Mouse (Mus musculus) midbrain, embryonic 11.5 days (tissue): Measurements from ENCODE around the gene Wtap. TPM values are rescaled to one million over a fixed set of nuclear protein-coding genes. Genes with fewer than 3 reads are reported as not detected.
"Not testable (repeated sequence)": the region's sequence is repeated elsewhere in the genome, so short reads cannot be mapped to it uniquely, and the experiment has no call there.

Experiments used
- ATAC-seq: fragments of 200-750 bp; cut with Nextera tagmentation; 2 replicates; pipeline ENCODE4 v1.8.0; 2017; ENCODE audit warnings: moderate TSS enrichment, moderate library complexity; ENCODE audit not compliant: low FRiP score
- DNase-seq: peaks from one replicate; pipeline ENCODE4 v3.0.0; 2015; ENCODE audit warnings: low spot score; ENCODE audit errors: missing footprints
- H3K27ac ChIP-seq: fragments of 300-500 bp; sonication (generic); 2 replicates; pipeline ENCODE4 v1.5.1; 2014; ENCODE audit warnings: low read depth, low read length
- H3K27me3 ChIP-seq: fragments of 300-500 bp; sonication (generic); 2 replicates; pipeline ENCODE4 v1.6.1; 2014; ENCODE audit warnings: mild to moderate bottlenecking, low read length, moderate library complexity, mixed read lengths; ENCODE audit not compliant: control insufficient read depth, insufficient read depth
- H3K36me3 ChIP-seq: fragments of 300-500 bp; sonication (generic); 2 replicates; pipeline ENCODE4 v1.6.1; 2014; ENCODE audit warnings: mild to moderate bottlenecking, low read length, moderate library complexity, mixed read lengths; ENCODE audit not compliant: control insufficient read depth, insufficient read depth
- H3K4me1 ChIP-seq: fragments of 300-500 bp; sonication (generic); 2 replicates; pipeline ENCODE4 v1.6.1; 2014; ENCODE audit warnings: low read length; ENCODE audit not compliant: control insufficient read depth, insufficient read depth
- H3K4me2 ChIP-seq: fragments of 300-500 bp; sonication (generic); 2 replicates; pipeline ENCODE4 v1.6.1; 2014; ENCODE audit warnings: mild to moderate bottlenecking, moderate library complexity
- H3K4me3 ChIP-seq: fragments of 300-500 bp; sonication (generic); 2 replicates; pipeline ENCODE4 v1.5.1; 2014; ENCODE audit warnings: low read depth, low read length
- H3K9ac ChIP-seq: fragments of 300-500 bp; sonication (generic); 2 replicates; pipeline ENCODE4 v1.6.1; 2014; ENCODE audit warnings: low read length
- H3K9me3 ChIP-seq: fragments of 300-500 bp; sonication (generic); 2 replicates; pipeline ENCODE4 v1.6.1; 2016; ENCODE audit warnings: low read length; ENCODE audit not compliant: control insufficient read depth
- WGBS: fragments of 180-500 bp; shearing (Covaris S2); extraction: QIAGEN DNeasy Blood & Tissue Kit; methylation state at CpG from one replicate; pipeline ENCODE4 v1.1.7; 2014; 5-methylcytosine and 5-hydroxymethylcytosine counted together
- polyA plus RNA-seq: library from polyadenylated mRNA; unstranded; fragments of >200 nt; fragmentation: Nextera tagmentation; extraction: Ambion mirVana; gene quantifications from 2 replicates; pipeline ENCODE4 v1.2.1, GENCODE M21; 2014

Wtap gene
- polyA plus RNA-seq, result 136 and 144 TPM in 2 replicates

- H3K9ac ChIP-seq, result peak within 1 kb of the TSS; percentile 94
- peak within 1 kb of the TSS; percentile 74 for H3K4me3 ChIP-seq
- H3K27ac ChIP-seq, result peak within 1 kb of the TSS; percentile 95
- H3K9me3 ChIP-seq, result no peaks in the 10 kb centered on the region
- no peak for DNase-seq
- peaks cover 5% of the 10 kb centered on the region; the same call in 1 of the 2 replicates for H3K4me1 ChIP-seq
- peak within 1 kb of the TSS; percentile 45 for H3K4me2 ChIP-seq
- H3K36me3 ChIP-seq, result no peaks in the 10 kb centered on the region
- 81% methylated on average over 1 of the region's 1 CpGs for WGBS
- no peaks in the 10 kb centered on the region for H3K27me3 ChIP-seq
- ATAC-seq, result no peak
Observed at GRCm38 (mm10) chr17:12994069-12994468, at the start of gene Wtap. Gene Wtap (minus strand): TSS chr17:12994169.

DNA sequence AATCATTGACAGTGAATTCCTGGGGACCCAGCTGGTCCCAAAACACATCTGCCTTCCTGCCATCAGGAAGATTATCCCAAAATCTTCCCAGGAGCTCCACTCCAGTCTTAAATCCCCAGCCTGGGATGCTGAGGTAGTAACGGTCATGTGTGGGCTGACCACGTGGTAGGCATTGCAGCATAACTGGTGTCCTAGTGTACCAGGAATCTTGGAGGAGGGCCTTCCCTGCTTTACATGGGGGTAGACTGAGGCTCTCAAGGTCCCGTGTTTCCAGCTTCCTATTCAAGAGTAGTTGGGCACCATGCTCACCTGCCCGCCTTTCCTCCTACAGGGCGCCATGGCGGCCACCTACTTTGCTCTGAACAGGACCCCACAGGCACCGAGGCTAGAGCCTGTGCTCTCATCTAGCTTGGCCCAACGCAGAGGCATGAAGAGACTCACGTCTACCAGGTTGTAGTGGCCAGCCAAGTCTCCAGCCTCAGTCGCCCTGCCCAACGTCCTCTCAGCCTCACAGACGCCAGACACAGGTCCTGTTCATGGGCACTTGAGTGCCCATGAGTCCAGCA lies 42.7 kb upstream of the Wtap start:
- WGBS, result 86% methylated on average over 3 of the region's 12 CpGs
- H3K9me3 ChIP-seq, H3K36me3 ChIP-seq, H3K4me3 ChIP-seq, DNase-seq, H3K4me1 ChIP-seq, H3K4me2 ChIP-seq, H3K27ac ChIP-seq, H3K9ac ChIP-seq, H3K27me3 ChIP-seq: not testable (repeated sequence)
- 0 out of 2 replicates have a peak, but pooled peaks have one; percentile 44 for ATAC-seq

DNA sequence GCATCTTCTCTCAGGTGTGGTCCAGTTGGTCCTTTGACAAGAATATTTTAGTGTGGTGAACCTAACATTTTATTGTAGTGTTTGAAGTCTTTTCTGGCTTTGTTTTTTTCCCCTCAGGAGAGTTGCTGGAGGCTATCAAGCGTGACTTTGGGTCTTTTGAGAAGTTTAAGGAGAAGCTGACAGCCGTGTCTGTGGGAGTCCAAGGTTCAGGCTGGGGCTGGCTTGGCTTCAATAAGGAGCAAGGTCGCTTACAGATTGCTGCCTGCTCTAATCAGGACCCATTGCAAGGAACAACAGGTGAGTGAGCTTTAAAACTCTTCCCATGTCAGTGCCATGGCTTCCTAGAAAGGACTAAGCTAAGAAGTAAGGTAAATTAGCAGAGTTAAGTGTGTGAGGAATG lies 19.3 kb upstream of the Wtap start:
- no peaks in the 10 kb centered on the region for H3K27me3 ChIP-seq
- H3K36me3 ChIP-seq, result peaks cover 7% of the 10 kb centered on the region
- 75% methylated on average over 3 of the region's 3 CpGs for WGBS
- H3K27ac ChIP-seq, result no peak overlapping the region
- H3K4me3 ChIP-seq, result no peak overlapping the region
- ATAC-seq (no peak), DNase-seq (no peak)
- H3K4me1 ChIP-seq, result peaks cover 7% of the 10 kb centered on the region
- H3K9me3 ChIP-seq, result no peaks in the 10 kb centered on the region
- no peak overlapping the region for H3K9ac ChIP-seq
- H3K4me2 ChIP-seq, result no peak overlapping the region

GRCm38 (mm10) chr17:13009887-13010286 lies 15.9 kb upstream of the Wtap start:
- 44% methylated on average over 3 of the region's 3 CpGs for WGBS
- Histone ChIP-seq H3K27ac (no peak overlapping the region), H3K27me3 (no peaks in the 10 kb centered on the region), H3K4me1 (peaks cover 7% of the 10 kb centered on the region), H3K9ac (no peak overlapping the region), H3K4me3 (no peak overlapping the region), H3K4me2 (no peak overlapping the region), H3K36me3 (peaks cover 7% of the 10 kb centered on the region), H3K9me3 (no peaks in the 10 kb centered on the region)
- ATAC-seq (no peak), DNase-seq (peak; percentile 83)

- H3K4me3 ChIP-seq, result peak overlapping the region; percentile 78
- ATAC-seq (peak; percentile 3; the same call in 1 of the 2 replicates), DNase-seq (no peak)
- H3K9me3 ChIP-seq, result no peaks in the 10 kb centered on the region
- H3K27ac ChIP-seq, result 0 out of 2 replicates have a peak overlapping the region, but pooled peaks have one; percentile 65
- H3K9ac ChIP-seq, result peak overlapping the region; percentile 74
- WGBS, result 2% methylated on average over 10 of the region's 10 CpGs
- peak overlapping the region; percentile 83 for H3K4me2 ChIP-seq
- H3K27me3 ChIP-seq, result no peaks in the 10 kb centered on the region
- H3K36me3 ChIP-seq, result peaks cover 4% of the 10 kb centered on the region; the same call in 1 of the 2 replicates
- H3K4me1 ChIP-seq, result peaks cover 7% of the 10 kb centered on the region
Observed at GRCm38 (mm10) chr17:13008528-13008927, 14.6 kb upstream of the Wtap start.

DNA sequence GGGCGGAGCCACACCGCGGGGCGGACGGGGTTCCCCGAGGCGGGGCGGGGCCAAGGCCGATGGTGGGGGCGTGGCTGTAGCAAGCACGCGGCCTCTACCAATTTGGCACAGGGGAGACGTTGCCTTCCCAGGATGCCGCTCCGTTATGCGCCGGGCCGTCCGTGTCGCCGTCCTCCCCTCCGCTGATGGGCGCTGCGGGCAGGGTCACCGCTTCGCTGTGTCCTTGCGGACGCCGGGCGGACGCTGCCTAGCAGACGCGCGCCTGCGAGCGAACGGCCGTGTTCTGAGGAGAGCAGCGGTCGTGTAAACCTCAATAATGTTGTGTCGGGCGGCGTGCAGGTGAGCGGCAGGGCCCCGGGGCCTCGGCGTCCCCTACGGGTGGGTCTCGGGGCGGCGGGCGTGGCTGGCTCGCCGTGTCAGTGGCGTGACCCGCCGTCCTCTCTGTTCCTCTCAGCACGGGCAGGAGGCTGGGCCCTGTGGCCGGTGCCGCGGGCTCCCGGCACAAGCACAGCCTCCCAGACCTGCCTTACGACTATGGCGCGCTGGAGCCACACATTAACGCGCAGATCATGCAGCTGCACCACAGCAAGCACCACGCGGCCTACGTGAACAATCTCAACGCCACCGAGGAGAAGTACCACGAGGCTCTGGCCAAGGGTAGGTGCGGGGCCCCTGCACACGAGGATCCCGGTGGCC lies 13.9 kb upstream of the Wtap start:
- ATAC-seq (peak; percentile 98), DNase-seq (peak; percentile 99)
- H3K27me3 ChIP-seq, result no peaks in the 10 kb centered on the region
- peaks cover 7% of the 10 kb centered on the region for H3K4me1 ChIP-seq
- peak overlapping the region; percentile 78 for H3K4me3 ChIP-seq
- under 1% methylated on average over 75 of the region's 76 CpGs for WGBS
- peak overlapping the region; percentile 74 for H3K9ac ChIP-seq
- peaks cover 3% of the 10 kb centered on the region; the same call in 1 of the 2 replicates for H3K36me3 ChIP-seq
- H3K9me3 ChIP-seq, result no peaks in the 10 kb centered on the region
- H3K27ac ChIP-seq, result peak overlapping the region; percentile 65
- peak overlapping the region; percentile 83 for H3K4me2 ChIP-seq

DNA sequence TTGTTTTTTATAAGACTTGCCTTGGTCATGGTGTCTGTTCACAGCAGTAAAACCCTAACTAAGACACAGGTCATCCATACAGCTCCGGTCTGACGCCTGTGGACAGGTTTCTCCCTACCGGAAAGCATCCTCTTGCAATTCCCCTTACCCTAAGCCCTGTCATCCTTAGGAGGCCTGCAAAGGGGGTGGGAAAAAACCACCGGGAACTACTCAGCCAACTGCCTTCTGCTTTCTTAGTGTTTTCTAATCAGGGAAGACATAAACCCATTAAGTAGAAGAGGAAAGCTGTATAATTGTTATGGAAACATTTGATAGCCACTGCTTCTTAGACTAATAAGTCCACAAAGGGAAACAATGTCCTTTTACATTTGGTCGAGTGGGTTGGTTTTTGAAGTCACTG lies 13.0 kb upstream of the Wtap start:
- WGBS, result 55% methylated on average over 5 of the region's 5 CpGs
- H3K36me3 ChIP-seq, result no peaks in the 10 kb centered on the region; the same call in 1 of the 2 replicates
- no peaks in the 10 kb centered on the region for H3K27me3 ChIP-seq
- DNase-seq, result peak; percentile 83
- peak overlapping the region; percentile 83 for H3K4me2 ChIP-seq
- H3K9me3 ChIP-seq, result no peaks in the 10 kb centered on the region
- H3K27ac ChIP-seq, result no peak overlapping the region
- peak overlapping the region; percentile 78; the same call in 1 of the 2 replicates for H3K4me3 ChIP-seq
- peaks cover 7% of the 10 kb centered on the region for H3K4me1 ChIP-seq
- ATAC-seq, result no peak
- H3K9ac ChIP-seq, result peak overlapping the region; percentile 74; the same call in 1 of the 2 replicates

- Histone ChIP-seq H3K4me2 (peak within 1 kb of the TSS; percentile 83), H3K4me3 (peak within 1 kb of the TSS; percentile 78), H3K9ac (peak within 1 kb of the TSS; percentile 74), H3K27ac (peak within 1 kb of the TSS; percentile 17)
- not testable (repeated sequence) for DNase-seq, H3K4me1 ChIP-seq, H3K36me3 ChIP-seq, ATAC-seq, H3K27me3 ChIP-seq, H3K9me3 ChIP-seq
- 85% methylated on average over 2 of the region's 2 CpGs for WGBS
Observed at GRCm38 (mm10) chr17:13006546-13006945, 12.6 kb upstream of the Wtap start, which contains the start of gene Sod2. Gene Sod2 (plus strand): TSS chr17:13006846.

- not testable (repeated sequence) for H3K27me3 ChIP-seq, H3K4me3 ChIP-seq, H3K9ac ChIP-seq, H3K36me3 ChIP-seq, DNase-seq, H3K9me3 ChIP-seq, ATAC-seq, H3K27ac ChIP-seq, H3K4me2 ChIP-seq, H3K4me1 ChIP-seq
- WGBS, result 77% methylated on average over 2 of the region's 2 CpGs
Observed at GRCm38 (mm10) chr17:13004436-13004835, 10.5 kb upstream of the Wtap start.
